Mouse (Mus musculus): Measurements from ENCODE around the gene Pou4f1.
"Not testable (repeated sequence)": the region's sequence is repeated elsewhere in the genome, so short reads cannot be mapped to it uniquely, and the experiment has no call there.

Pou4f1 gene

GRCm38 (mm10) chr14:104467966-104468622 is at the start of gene Pou4f1:
Pou4f1 (minus strand) TSS chr14:104467999.
- DNase-seq, result peak; percentile 35

GRCm38 (mm10) chr14:104511664-104512063 is 43.9 kb upstream of the Pou4f1 start:
- DNase-seq, result no peak

GRCm38 (mm10) chr14:104502761-104503160 is 35.0 kb upstream of the Pou4f1 start:
- DNase-seq, result not testable (repeated sequence)

GRCm38 (mm10) chr14:104479751-104480150 is 12.0 kb upstream of the Pou4f1 start:
- no peak for DNase-seq

GRCm38 (mm10) chr14:104478593-104478992 is 10.8 kb upstream of the Pou4f1 start:
- no peak for DNase-seq

- no peak for DNase-seq
Measured at GRCm38 (mm10) chr14:104477616-104478015, 9.8 kb upstream of the Pou4f1 start.

GRCm38 (mm10) chr14:104475438-104475837 is 7.6 kb upstream of the Pou4f1 start:
- no peak for DNase-seq

GRCm38 (mm10) chr14:104468623-104468970 is 798 bp upstream of the Pou4f1 start:
- no peak for DNase-seq

- DNase-seq, result no peak
Measured at GRCm38 (mm10) chr14:104467133-104467965, 450 bp downstream of the Pou4f1 start.

GRCm38 (mm10) chr14:104466557-104466956 is 1.2 kb downstream of the Pou4f1 start:
- no peak for DNase-seq

- no peak for DNase-seq
Measured at GRCm38 (mm10) chr14:104465483-104466235, 2.1 kb downstream of the Pou4f1 start.

GRCm38 (mm10) chr14:104464841-104465240 is 3.0 kb downstream of the Pou4f1 start:
- DNase-seq, result no peak

- no peak for DNase-seq
Measured at GRCm38 (mm10) chr14:104463631-104464250, 4.1 kb downstream of the Pou4f1 start.

GRCm38 (mm10) chr14:104461286-104462240 is 6.2 kb downstream of the Pou4f1 start:
- no peak for DNase-seq

GRCm38 (mm10) chr14:104460325-104461285 is 7.2 kb downstream of the Pou4f1 start:
- DNase-seq, result no peak

- no peak for DNase-seq
Measured at GRCm38 (mm10) chr14:104459513-104460111, 8.2 kb downstream of the Pou4f1 start.

GRCm38 (mm10) chr14:104458728-104459512 is 8.9 kb downstream of the Pou4f1 start:
- no peak for DNase-seq

- no peak for DNase-seq
Measured at GRCm38 (mm10) chr14:104457966-104458710, 9.7 kb downstream of the Pou4f1 start.

- no peak for DNase-seq
Measured at GRCm38 (mm10) chr14:104456976-104457375, 10.8 kb downstream of the Pou4f1 start.

Measured in lung, postnatal 36 days (tissue).